Mouse (Mus musculus): ENCODE measurements around the gene Dnaaf5. TPM values are rescaled to one million over a fixed set of nuclear protein-coding genes. Genes with fewer than 3 reads are reported as not detected.

Dnaaf5 gene
- polyA plus RNA-seq, 1 experiment from 2014 or later: 3.9 TPM

GRCm38 (mm10) chr5:139202127-139202526 is 52.1 kb downstream of the Dnaaf5 start:
- Histone ChIP-seq H3K9ac (replicated peaks) (peak overlapping the region; percentile 92; the same call in 1 of the 2 replicates), H3K4me2 (replicated peaks) (peak overlapping the region; percentile 92), H3K4me3 (replicated peaks) (peak overlapping the region; percentile 94), H3K4me1 (replicated peaks) (peaks cover 37% of the 10 kb centered on the region), H3K27me3 (no peaks in the 10 kb centered on the region), H3K9me3 (no peaks in the 10 kb centered on the region), H3K36me3 (0 out of 2 replicates have a peak, but pooled peaks cover 4% of the 10 kb centered on the region), H3K27ac (no peak overlapping the region)
- no peak for ATAC-seq
- 79% methylated on average over 11 of the region's 11 CpGs for WGBS

- Histone ChIP-seq H3K4me3 (replicated peaks) (no peak overlapping the region), H3K27ac (no peak overlapping the region), H3K4me2 (replicated peaks) (no peak overlapping the region), H3K4me1 (replicated peaks) (peaks cover 40% of the 10 kb centered on the region), H3K9ac (replicated peaks) (no peak overlapping the region), H3K9me3 (no peaks in the 10 kb centered on the region), H3K36me3 (0 out of 2 replicates have a peak, but pooled peaks cover 4% of the 10 kb centered on the region), H3K27me3 (no peaks in the 10 kb centered on the region)
- ATAC-seq: no peak
- 93% methylated on average over 5 of the region's 5 CpGs for WGBS
Measured at GRCm38 (mm10) chr5:139203312-139203711, 53.3 kb downstream of the Dnaaf5 start.

- H3K36me3 ChIP-seq: peaks cover 20% of the 10 kb centered on the region
- no peak overlapping the region for H3K4me2 ChIP-seq (replicated peaks)
- H3K27ac ChIP-seq: no peak overlapping the region
- H3K27me3 ChIP-seq: no peaks in the 10 kb centered on the region
- no peaks in the 10 kb centered on the region for H3K9me3 ChIP-seq
- ATAC-seq: no peak
- 74% methylated on average over 4 of the region's 4 CpGs for WGBS
- no peak overlapping the region for H3K4me3 ChIP-seq (replicated peaks)
- peaks cover 33% of the 10 kb centered on the region for H3K4me1 ChIP-seq (replicated peaks)
- H3K9ac ChIP-seq (replicated peaks): no peak overlapping the region; the same call in 1 of the 2 replicates
Measured at GRCm38 (mm10) chr5:139206081-139206480, 56.1 kb downstream of the Dnaaf5 start.

- Histone ChIP-seq H3K27ac (no peak overlapping the region), H3K27me3 (no peaks in the 10 kb centered on the region), H3K9ac (replicated peaks) (no peak overlapping the region; the same call in 1 of the 2 replicates), H3K9me3 (no peaks in the 10 kb centered on the region), H3K4me2 (replicated peaks) (no peak overlapping the region), H3K4me3 (replicated peaks) (no peak overlapping the region), H3K36me3 (peaks cover 20% of the 10 kb centered on the region), H3K4me1 (replicated peaks) (peaks cover 28% of the 10 kb centered on the region)
- 66% methylated on average over 7 of the region's 7 CpGs for WGBS
- ATAC-seq: no peak
Measured at GRCm38 (mm10) chr5:139206525-139206924, 56.5 kb downstream of the Dnaaf5 start.

GRCm38 (mm10) chr5:139208183-139208582 is 58.2 kb downstream of the Dnaaf5 start:
- H3K36me3 ChIP-seq: peaks cover 25% of the 10 kb centered on the region
- H3K27ac ChIP-seq: no peak overlapping the region
- ATAC-seq: no peak

GRCm38 (mm10) chr5:139208871-139209684 is 59.1 kb downstream of the Dnaaf5 start:
- Histone ChIP-seq H3K4me1 (replicated peaks) (peaks cover 17% of the 10 kb centered on the region), H3K27me3 (no peaks in the 10 kb centered on the region), H3K9me3 (no peaks in the 10 kb centered on the region), H3K4me2 (replicated peaks) (no peak overlapping the region), H3K4me3 (replicated peaks) (no peak overlapping the region), H3K9ac (replicated peaks) (no peak overlapping the region), H3K27ac (no peak overlapping the region), H3K36me3 (peaks cover 25% of the 10 kb centered on the region)
- ATAC-seq: no peak
- 87% methylated on average over 10 of the region's 10 CpGs for WGBS

More at GRCm38 (mm10) chr5:139208183-139208582, 58.2 kb downstream of the Dnaaf5 start:
- Histone ChIP-seq H3K9ac (replicated peaks) (no peak overlapping the region), H3K9me3 (no peaks in the 10 kb centered on the region), H3K4me3 (replicated peaks) (no peak overlapping the region), H3K4me2 (replicated peaks) (no peak overlapping the region), H3K27me3 (no peaks in the 10 kb centered on the region), H3K4me1 (replicated peaks) (peaks cover 17% of the 10 kb centered on the region)

GRCm38 (mm10) chr5:139209685-139210026 is 59.6 kb downstream of the Dnaaf5 start:
- H3K9me3 ChIP-seq: no peaks in the 10 kb centered on the region
- peaks cover 17% of the 10 kb centered on the region for H3K4me1 ChIP-seq (replicated peaks)
- ATAC-seq: no peak
- no peak overlapping the region for H3K9ac ChIP-seq (replicated peaks)
- peaks cover 25% of the 10 kb centered on the region for H3K36me3 ChIP-seq
- WGBS: 96% methylated on average over 7 of the region's 7 CpGs
- H3K4me3 ChIP-seq (replicated peaks): no peak overlapping the region
- H3K27ac ChIP-seq: no peak overlapping the region
- H3K4me2 ChIP-seq (replicated peaks): no peak overlapping the region
- no peaks in the 10 kb centered on the region for H3K27me3 ChIP-seq

- WGBS: 95% methylated on average over 11 of the region's 11 CpGs
- Histone ChIP-seq H3K4me1 (replicated peaks) (0 out of 2 replicates have a peak, but pooled peaks cover 3% of the 10 kb centered on the region), H3K27ac (no peak overlapping the region), H3K9ac (replicated peaks) (no peak overlapping the region), H3K27me3 (no peaks in the 10 kb centered on the region), H3K36me3 (peaks cover 40% of the 10 kb centered on the region), H3K4me2 (replicated peaks) (no peak overlapping the region), H3K4me3 (replicated peaks) (no peak overlapping the region), H3K9me3 (no peaks in the 10 kb centered on the region)
- ATAC-seq: no peak
Measured at GRCm38 (mm10) chr5:139211737-139212385, 61.8 kb downstream of the Dnaaf5 start.

GRCm38 (mm10) chr5:139214298-139214697 is 64.3 kb downstream of the Dnaaf5 start:
- Histone ChIP-seq H3K27me3 (no peaks in the 10 kb centered on the region), H3K9ac (replicated peaks) (no peak overlapping the region), H3K4me3 (replicated peaks) (no peak overlapping the region), H3K9me3 (no peaks in the 10 kb centered on the region), H3K4me1 (replicated peaks) (no peaks in the 10 kb centered on the region), H3K4me2 (replicated peaks) (no peak overlapping the region), H3K27ac (no peak overlapping the region), H3K36me3 (peaks cover 38% of the 10 kb centered on the region)
- ATAC-seq: no peak

GRCm38 (mm10) chr5:139215184-139215583 is 65.2 kb downstream of the Dnaaf5 start:
- Histone ChIP-seq H3K9me3 (no peaks in the 10 kb centered on the region), H3K4me2 (replicated peaks) (no peak overlapping the region), H3K4me3 (replicated peaks) (no peak overlapping the region), H3K4me1 (replicated peaks) (no peaks in the 10 kb centered on the region), H3K36me3 (peaks cover 41% of the 10 kb centered on the region), H3K9ac (replicated peaks) (no peak overlapping the region), H3K27me3 (no peaks in the 10 kb centered on the region), H3K27ac (no peak overlapping the region)
- ATAC-seq: no peak
- 97% methylated on average over 5 of the region's 5 CpGs for WGBS

GRCm38 (mm10) chr5:139216121-139216520 is 66.1 kb downstream of the Dnaaf5 start:
- H3K4me3 ChIP-seq (replicated peaks): no peak overlapping the region
- H3K9me3 ChIP-seq: no peaks in the 10 kb centered on the region
- WGBS: 93% methylated on average over 2 of the region's 2 CpGs
- no peak overlapping the region for H3K9ac ChIP-seq (replicated peaks)
- H3K27me3 ChIP-seq: no peaks in the 10 kb centered on the region
- no peaks in the 10 kb centered on the region for H3K4me1 ChIP-seq (replicated peaks)
- ATAC-seq: no peak
- H3K4me2 ChIP-seq (replicated peaks): no peak overlapping the region
- no peak overlapping the region for H3K27ac ChIP-seq
- peaks cover 40% of the 10 kb centered on the region for H3K36me3 ChIP-seq

GRCm38 (mm10) chr5:139216774-139217173 is 66.8 kb downstream of the Dnaaf5 start:
- WGBS: 93% methylated on average over 3 of the region's 3 CpGs
- H3K27ac ChIP-seq: no peak overlapping the region
- H3K4me2 ChIP-seq (replicated peaks): no peak overlapping the region
- H3K36me3 ChIP-seq: peaks cover 47% of the 10 kb centered on the region
- no peaks in the 10 kb centered on the region for H3K9me3 ChIP-seq
- H3K27me3 ChIP-seq: no peaks in the 10 kb centered on the region
- H3K9ac ChIP-seq (replicated peaks): no peak overlapping the region
- H3K4me3 ChIP-seq (replicated peaks): no peak overlapping the region
- ATAC-seq: no peak
- no peaks in the 10 kb centered on the region for H3K4me1 ChIP-seq (replicated peaks)

Data from midbrain, embryonic 13.5 days (tissue).